Mouse (Mus musculus): ENCODE results near the gene Tmem43.

DNA sequence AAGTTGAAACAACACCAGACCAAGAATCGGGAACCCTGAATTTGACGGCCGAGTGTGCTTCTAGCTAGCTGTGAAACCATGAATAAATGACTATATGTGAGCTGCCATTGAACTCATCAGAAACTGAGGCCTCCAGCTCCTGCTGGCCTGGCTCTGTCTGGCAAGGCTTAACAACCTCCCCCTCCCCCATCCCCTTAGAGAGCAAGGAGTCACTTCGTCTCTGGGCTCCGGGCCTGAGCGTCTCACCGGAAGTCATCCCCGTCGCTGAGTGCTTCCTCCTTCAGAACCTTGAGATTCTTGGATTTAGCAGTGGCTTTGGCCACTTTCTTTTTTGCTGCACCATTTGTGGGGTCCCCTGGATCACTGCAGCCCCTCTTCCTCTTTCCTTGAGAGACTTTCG is 36.7 kb downstream of the Tmem43 start:
- TF ChIP-seq CTCF (IDR thresholded peaks at IDR 0.05; ENCODE audit: low read depth) = no peak
- no peak for TF ChIP-seq EP300 (IDR thresholded peaks at IDR 0.05; ENCODE audit: low read depth)

Measured in heart, postnatal 0 days (tissue).